10 mouse cellular contexts compared by ENCODE assay signal in genomic region chr13:6191915-6192295, GRCm38 (mm10).
A peak's percentile ranks its signal among the peaks of the same experiment; 100 is the strongest.
DNase-seq lines count a peak whose midpoint lies in the region; ATAC-seq lines count a peak whose summit lies in the region.
"Had no signal": no experiment of that assay in that cellular context is flagged by ENCODE, and none has a peak within 500 bp of the region (broad histone marks: within the 10 kb centered on the region; RNA-seq: fewer than 3 reads in every experiment).

No protein-coding gene starts in this region.

- H3K27ac ChIP-seq in liver, embryonic 11.5 days (ENCODE audit: low read depth, low read length) = no peak overlapping the region
- H3K27ac ChIP-seq: midbrain, embryonic 12.5 days had no signal

- H3K4me2 ChIP-seq in liver, embryonic 11.5 days = no peak overlapping the region
- H3K4me2 ChIP-seq: midbrain, embryonic 12.5 days had no signal

- WGBS in liver, embryonic 11.5 days = 57% methylated on average over 5 of the region's 5 CpGs

- peak; percentile 90 for DNase-seq in heart, adult 11 months
- DNase-seq in heart, postnatal 25 days (ENCODE audit: low spot score) = no peak
- peak; percentile 85 for DNase-seq in Muller cell, postnatal 12 days (ENCODE audit: inconsistent ontology term)
- peak; percentile 16 for DNase-seq in gastrocnemius, postnatal 36 days
- DNase-seq in lung, postnatal 36 days = peak; percentile 14
- no peak for DNase-seq in spleen, postnatal 36 days (ENCODE audit: low spot score in 2 of 2)
- no peak for DNase-seq in cerebellum, adult 9-10 months
- no peak for DNase-seq in liver, embryonic 11.5 days (ENCODE audit: low spot score)

- no peak overlapping the region for H3K9ac ChIP-seq in liver, embryonic 11.5 days (ENCODE audit: low read depth, low read length)
- H3K9ac ChIP-seq: midbrain, embryonic 12.5 days had no signal

- H3K36me3 ChIP-seq in liver, embryonic 11.5 days (ENCODE audit: control insufficient read depth, insufficient read depth, low read length) = no peaks in the 10 kb centered on the region
- H3K36me3 ChIP-seq: G1E; midbrain, embryonic 12.5 days had no signal

- intact Hi-C loops in heart, postnatal 25 days (cut with DNase I) = loop anchor here (5.0 kb wide), 1 partner anchor 60 kb away; no protein-coding TSS in a partner anchor
- intact Hi-C loops in gastrocnemius, postnatal 36 days (cut with DNase I) = no loop called here

- H3K4me1 ChIP-seq in liver, embryonic 11.5 days (replicated peaks; ENCODE audit: control insufficient read depth, insufficient read depth, low read length) = no peaks in the 10 kb centered on the region

- no peak overlapping the region for H3K4me3 ChIP-seq in liver, embryonic 11.5 days (ENCODE audit: low read depth, low read length)
- H3K4me3 ChIP-seq: midbrain, embryonic 12.5 days had no signal

- H3K27me3 ChIP-seq in liver, embryonic 11.5 days (replicated peaks; ENCODE audit: control insufficient read depth, insufficient read depth, low read length) = no peaks in the 10 kb centered on the region
- H3K27me3 ChIP-seq: midbrain, embryonic 12.5 days had no signal

- H3K9me3 ChIP-seq in liver, embryonic 11.5 days (ENCODE audit: control insufficient read depth, low read length) = no peaks in the 10 kb centered on the region
- H3K9me3 ChIP-seq: G1E; midbrain, embryonic 12.5 days had no signal

- no peak for ATAC-seq in liver, embryonic 11.5 days (replicated peaks; ENCODE audit: low FRiP score)

Comparison
In these comparisons a context has a peak if more than half of its experiments do, and no peak if none do; other contexts are left out.
1. DNase-seq: peak in heart, adult 11 months (single experiment), Muller cell, postnatal 12 days (single experiment), gastrocnemius, postnatal 36 days (2 of 2) and lung, postnatal 36 days (single experiment); none in heart, postnatal 25 days (single experiment), spleen, postnatal 36 days (0 of 2), cerebellum, adult 9-10 months (single experiment) and liver, embryonic 11.5 days (single experiment).